Mouse (Mus musculus): ENCODE measurements around the gene Ndufaf3.
A peak's percentile ranks its signal among the peaks of the same experiment; 100 is the strongest.

The Ndufaf3 gene

GRCm38 (mm10) chr9:108517931-108518332, 49.3 kb downstream of the Ndufaf3 start:
- peak; percentile 80 for DNase-seq (ENCODE audit: low read depth, low spot score)

- peak; percentile 92 for DNase-seq (ENCODE audit: low read depth, low spot score)
Measured at GRCm38 (mm10) chr9:108517253-108517930, 49.8 kb downstream of the Ndufaf3 start.

- peak; percentile 98 for DNase-seq (ENCODE audit: low read depth, low spot score)
Measured at GRCm38 (mm10) chr9:108516380-108517251, 50.6 kb downstream of the Ndufaf3 start, which contains the start of gene Qrich1. Gene Qrich1 (plus strand): TSS chr9:108516806.
